Mouse (Mus musculus): ENCODE data around the gene Slc38a10.

Gene Slc38a10

DNA sequence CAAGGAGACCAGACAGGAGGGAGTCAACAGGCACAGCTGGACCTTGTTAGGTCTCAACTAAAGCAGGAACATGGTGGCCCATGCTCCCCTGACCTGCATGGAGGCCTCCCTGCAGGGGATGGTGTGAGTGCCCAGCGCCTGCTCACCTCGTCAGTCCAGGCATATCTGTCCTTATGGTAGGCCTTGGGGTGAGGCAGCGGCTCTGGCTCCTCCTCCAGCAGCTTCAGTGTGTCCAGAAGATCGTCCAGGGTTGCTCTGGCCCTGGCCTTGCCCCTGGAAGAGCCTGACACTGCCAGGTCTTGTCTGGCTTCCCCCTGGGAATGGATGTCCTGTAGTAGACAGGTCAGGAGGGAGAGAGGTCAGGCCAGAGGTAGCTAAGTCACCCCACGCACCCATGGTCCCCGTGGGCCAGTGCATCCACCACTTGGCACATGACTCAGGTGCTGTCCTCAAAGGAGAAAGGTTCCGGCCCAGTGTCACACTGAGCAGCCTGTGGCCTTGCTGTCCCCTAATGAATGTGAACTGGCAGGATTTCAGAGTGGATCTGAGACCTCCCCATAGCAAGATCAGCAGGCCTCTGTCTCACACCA lies 79.3 kb downstream of the Slc38a10 start:
- CTCF ChIA-PET: interaction anchor here in 1 of 4 experiments (1.0 to 1.3 kb wide), 2 partner anchors 12 to 38 kb away, joined by 3 to 5 read pairs; no protein-coding TSS in a partner anchor

DNA sequence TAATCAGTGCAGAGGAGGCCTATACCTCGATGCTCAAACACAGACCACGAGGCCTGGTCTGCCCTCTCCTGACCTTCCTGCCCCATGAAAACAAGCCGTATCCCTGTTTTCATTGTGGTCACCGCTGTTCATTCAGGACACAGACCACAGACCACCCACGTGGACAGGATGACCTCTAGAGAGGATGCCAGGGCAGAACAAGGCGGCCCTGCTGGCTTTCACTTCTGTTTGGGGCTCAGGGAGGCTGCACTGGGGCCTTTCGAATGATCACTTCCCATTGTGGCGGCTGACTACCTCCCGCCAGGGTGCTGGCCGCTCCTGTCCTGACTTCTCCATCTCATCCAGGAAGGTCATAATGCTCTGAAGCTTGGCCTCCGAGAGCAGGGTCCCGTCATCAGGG lies 80.1 kb downstream of the Slc38a10 start:
- CTCF ChIA-PET: interaction anchor here in 1 of 4 experiments (1.0 to 1.3 kb wide), 2 partner anchors 13 to 39 kb away, joined by 3 to 5 read pairs; no protein-coding TSS in a partner anchor
- POLR2A ChIA-PET: interaction anchor here in 1 of 4 experiments (0.7 to 1.6 kb wide), 3 partner anchors 18 to 129 kb away, joined by 3 to 5 read pairs (median 4); partner anchors contain the start of genes Baiap2, Ndufaf8 and Tepsin

More for the DNA sequence above, 79.3 kb downstream of the Slc38a10 start:
- POLR2A ChIA-PET: interaction anchor here in 1 of 4 experiments (0.5 to 2.1 kb wide), 4 partner anchors 15 to 503 kb away, joined by 3 to 7 read pairs (median 4); partner anchors contain the start of genes Cep131, Ndufaf8 and Tepsin

DNA sequence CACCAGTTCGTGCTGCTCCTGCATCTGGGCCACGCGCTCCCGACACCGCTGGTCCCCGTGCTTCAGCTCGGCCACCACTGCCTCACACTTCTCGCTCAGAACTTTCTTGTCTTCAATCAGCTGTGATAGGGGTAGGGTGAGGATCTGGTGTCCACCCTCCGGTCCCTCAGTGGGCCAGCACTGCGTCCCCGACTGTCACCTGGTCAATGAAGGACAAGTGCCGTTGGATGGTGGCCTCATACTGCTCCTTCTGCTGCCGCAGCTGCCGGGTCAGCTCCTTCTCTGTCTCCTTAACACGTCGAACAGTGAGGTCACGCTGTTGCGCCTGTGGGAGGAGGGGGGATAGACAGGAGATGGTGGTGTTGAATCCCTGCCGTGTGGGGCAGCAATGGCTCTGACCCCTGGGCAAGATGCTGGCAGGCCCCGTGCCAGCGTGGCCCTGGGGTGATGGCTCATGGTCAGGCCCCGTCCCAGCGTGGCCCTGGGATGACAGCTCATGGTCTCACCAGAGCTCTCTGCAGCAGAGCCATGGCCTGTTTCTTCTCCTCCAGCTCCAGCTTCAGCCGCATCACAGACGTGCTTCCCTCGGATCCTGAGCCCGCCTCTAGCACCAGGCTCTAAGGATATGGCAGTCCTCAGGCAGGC lies 80.7 kb downstream of the Slc38a10 start:
- ChIA-PET CTCF (interaction anchor here in 3 of 4 experiments (0.5 to 1.2 kb wide), 6 partner anchors 40 to 238 kb away, joined by 3 to 5 read pairs (median 3); no protein-coding TSS in a partner anchor), POLR2A (interaction anchor here in 2 of 4 experiments (0.6 to 1.6 kb wide), 8 partner anchors 10 to 146 kb away, joined by 3 to 5 read pairs (median 3); partner anchors contain the start of genes Baiap2 (in 1 of the 2), Ndufaf8 (in 1 of the 2) and Tepsin (in 1 of the 2))

DNA sequence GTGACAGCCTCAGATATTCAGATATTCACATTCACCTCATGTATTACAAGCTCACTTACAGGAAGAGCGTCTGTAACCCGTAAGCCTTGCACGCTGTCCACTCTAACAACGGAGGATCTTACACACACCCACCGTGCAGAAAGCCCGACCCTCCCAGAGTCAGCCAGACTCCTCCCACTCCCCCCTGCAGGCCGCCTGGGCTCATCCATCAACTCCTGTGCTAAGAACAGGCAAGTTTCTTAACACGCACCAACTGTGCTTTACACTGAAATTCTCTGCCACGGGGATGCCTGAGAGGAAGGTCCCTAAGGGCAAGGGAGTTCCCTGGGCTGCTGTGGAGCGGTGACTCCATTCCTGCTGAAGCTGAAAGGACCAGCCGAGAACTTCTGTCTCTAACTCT lies 81.9 kb downstream of the Slc38a10 start:
- CTCF ChIA-PET: interaction anchor here in 1 of 4 experiments (1.5 to 2.3 kb wide), 2 partner anchors 57 to 239 kb away, joined by 3 to 13 read pairs; no protein-coding TSS in a partner anchor
- POLR2A ChIA-PET: interaction anchor here in 2 of 4 experiments (0.7 to 1.6 kb wide), 4 partner anchors 17 to 127 kb away, joined by 3 read pairs; partner anchors contain the start of gene Baiap2 (in 1 of the 2)

DNA sequence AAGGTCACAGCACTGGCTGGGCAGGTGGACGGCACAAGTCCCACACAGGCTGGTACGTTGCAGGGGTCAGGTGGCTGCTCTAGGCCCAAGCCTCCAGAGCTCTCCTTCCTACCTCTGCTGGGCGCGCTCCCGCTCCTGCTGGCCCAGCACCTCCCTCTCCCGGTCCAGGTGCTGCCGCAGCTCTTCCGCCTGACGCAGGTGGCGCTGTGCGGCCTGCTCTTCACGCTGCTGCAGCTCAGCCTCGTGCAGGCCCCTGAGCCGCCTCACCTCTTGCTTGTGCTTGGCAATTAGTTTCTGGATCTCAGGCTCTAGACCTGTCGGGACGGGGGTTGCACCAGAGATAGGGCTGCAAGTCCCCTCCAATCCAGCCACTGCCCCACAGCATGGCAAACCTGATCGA lies 83.3 kb downstream of the Slc38a10 start:
- CTCF ChIA-PET: interaction anchor here (0.6 to 2.3 kb wide), 53 partner anchors 8 to 1039 kb away, joined by 3 to 13 read pairs (median 4); partner anchors contain the start of genes Cep131 (in 3 of the 4), Bahcc1 (in 1 of the 4), Ndufaf8 (in 1 of the 4) and Tepsin (in 1 of the 4)
- POLR2A ChIA-PET: interaction anchor here in 3 of 4 experiments (0.6 to 1.8 kb wide), 14 partner anchors 9 to 1061 kb away, joined by 3 to 6 read pairs (median 4); partner anchors contain the start of genes Baiap2 (in 2 of the 3), Cep131 (in 1 of the 3), Ndufaf8 (in 1 of the 3) and Slc38a10 (in 1 of the 3)

DNA sequence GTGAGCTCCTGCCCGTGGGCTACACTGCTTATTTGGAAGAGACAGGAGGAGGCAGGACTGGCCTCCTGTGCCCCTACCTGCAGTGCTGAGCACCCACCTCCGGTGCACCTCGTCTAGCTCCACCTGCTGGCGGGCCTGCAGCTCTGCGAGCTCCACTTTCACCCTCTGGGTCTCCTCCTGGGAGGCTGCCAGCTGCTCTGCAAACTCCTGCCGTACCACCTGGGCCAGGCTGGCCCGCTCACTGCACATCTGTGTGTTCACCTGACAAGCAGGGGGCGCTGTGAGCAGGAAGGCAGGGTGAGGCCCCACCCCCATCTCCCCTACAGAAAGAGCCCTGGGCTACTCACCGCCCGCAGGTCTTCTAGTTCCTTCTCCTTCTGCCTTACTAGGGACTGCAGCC lies 85.9 kb downstream of the Slc38a10 start:
- POLR2A ChIA-PET: interaction anchor here in 3 of 4 experiments (0.5 to 2.1 kb wide), 35 partner anchors 9 to 251 kb away, joined by 3 to 11 read pairs (median 4); partner anchors contain the start of genes Baiap2 (in 3 of the 3), Aatk (in 2 of the 3), Cep131 (in 2 of the 3) and Ndufaf8 (in 1 of the 3)
- CTCF ChIA-PET: interaction anchor here (0.5 to 3.0 kb wide), 108 partner anchors 8 to 1439 kb away, joined by 3 to 37 read pairs (median 4); partner anchors contain the start of genes Aatk (in 3 of the 4), Cep131 (in 2 of the 4), Baiap2 (in 1 of the 4) and Endov (in 1 of the 4)

DNA sequence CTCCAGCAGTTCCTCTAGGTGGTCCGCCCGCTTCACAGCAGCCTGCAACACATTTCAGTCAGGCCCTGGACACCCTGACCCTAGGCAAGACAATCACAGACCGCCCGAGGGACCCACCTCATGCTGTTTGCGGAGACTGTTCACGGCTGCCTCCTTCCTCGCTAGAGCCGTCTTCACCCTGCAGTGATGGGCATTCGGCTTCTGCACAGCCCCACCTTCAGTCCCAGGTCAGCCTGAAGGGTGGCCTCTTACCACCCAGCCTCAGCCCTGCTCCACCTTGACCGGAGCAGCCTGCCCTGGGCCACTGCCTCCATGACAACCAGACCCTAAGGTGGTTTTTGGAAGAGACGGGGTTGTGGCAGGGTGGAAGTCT lies 86.5 kb downstream of the Slc38a10 start:
- ChIA-PET CTCF (interaction anchor here (0.5 to 3.0 kb wide), 93 partner anchors 8 to 813 kb away, joined by 3 to 37 read pairs (median 4); partner anchors contain the start of genes Aatk (in 3 of the 4), Cep131 (in 2 of the 4), Baiap2 (in 1 of the 4) and Endov (in 1 of the 4)), POLR2A (interaction anchor here in 3 of 4 experiments (0.5 to 2.1 kb wide), 26 partner anchors 10 to 251 kb away, joined by 3 to 11 read pairs (median 4); partner anchors contain the start of genes Aatk (in 2 of the 3), Baiap2 (in 2 of the 3), Cep131 (in 1 of the 3) and Slc38a10 (in 1 of the 3))

DNA sequence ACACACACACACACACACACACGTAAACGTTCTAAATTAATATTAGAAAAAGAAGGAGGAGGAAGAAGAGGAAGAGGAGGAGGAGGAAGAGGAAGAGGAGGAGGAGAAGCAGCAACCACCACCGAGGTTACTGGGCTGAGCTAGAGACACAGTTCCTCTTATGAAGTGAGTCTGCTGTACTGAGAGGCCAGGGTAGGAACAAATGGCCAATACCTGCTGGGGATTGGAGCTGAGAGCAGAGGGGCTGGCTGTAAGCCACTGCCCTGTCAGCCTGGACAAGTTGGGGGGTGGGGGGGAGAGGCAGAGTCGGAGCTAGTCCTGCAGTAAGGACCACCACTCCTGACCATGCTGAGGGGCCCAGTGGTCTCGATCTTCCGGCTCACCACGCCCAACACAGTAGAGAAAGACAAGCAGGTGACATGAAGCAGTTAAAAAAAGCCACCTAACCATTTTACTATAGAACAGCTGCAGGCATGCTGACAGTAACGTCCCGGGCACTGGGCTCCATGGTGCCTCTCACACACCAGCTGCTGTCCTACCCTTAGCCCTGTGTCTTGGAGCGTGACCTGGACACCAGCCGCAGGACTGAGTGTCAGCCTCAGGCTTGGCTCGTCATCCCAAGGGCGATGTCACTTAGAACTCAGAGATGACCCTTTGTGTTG lies 87.0 kb downstream of the Slc38a10 start:
- CTCF ChIA-PET: interaction anchor here in 2 of 4 experiments (0.6 to 3.0 kb wide), 5 partner anchors 15 to 296 kb away, joined by 3 to 28 read pairs (median 20); partner anchors contain the start of gene Aatk (in 1 of the 2)
- POLR2A ChIA-PET: interaction anchor here in 3 of 4 experiments (0.7 to 1.3 kb wide), 3 partner anchors 22 to 417 kb away, joined by 3 to 4 read pairs (median 3); partner anchors contain the start of gene Cep131 (in 1 of the 3)

DNA sequence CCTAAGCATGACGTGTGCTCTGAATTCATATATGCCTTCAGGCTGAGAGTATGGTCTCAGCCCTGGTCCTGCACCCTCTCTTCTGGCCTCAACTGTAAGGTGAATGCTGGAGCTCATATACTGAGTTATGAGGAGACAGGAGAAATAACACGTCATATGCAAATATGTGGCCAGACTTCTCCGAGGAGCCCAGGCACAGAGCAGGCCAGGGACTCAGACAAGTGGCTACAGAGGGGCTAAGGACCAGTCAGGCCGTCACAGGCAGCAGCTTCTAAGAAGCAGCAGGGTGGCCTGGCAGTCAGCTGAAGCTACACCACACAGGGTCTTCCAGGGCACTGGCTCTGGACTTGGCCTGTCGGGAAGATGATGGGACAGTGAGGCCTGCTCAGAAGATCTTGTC lies 87.8 kb downstream of the Slc38a10 start:
- ChIA-PET POLR2A (interaction anchor here in 1 of 4 experiments (1.7 kb wide), 1 partner anchor 14 kb away, joined by 4 read pairs; no protein-coding TSS in a partner anchor), CTCF (interaction anchor here in 1 of 4 experiments (0.6 to 2.9 kb wide), 2 partner anchors 30 to 68 kb away, joined by 7 to 20 read pairs; no protein-coding TSS in a partner anchor)

DNA sequence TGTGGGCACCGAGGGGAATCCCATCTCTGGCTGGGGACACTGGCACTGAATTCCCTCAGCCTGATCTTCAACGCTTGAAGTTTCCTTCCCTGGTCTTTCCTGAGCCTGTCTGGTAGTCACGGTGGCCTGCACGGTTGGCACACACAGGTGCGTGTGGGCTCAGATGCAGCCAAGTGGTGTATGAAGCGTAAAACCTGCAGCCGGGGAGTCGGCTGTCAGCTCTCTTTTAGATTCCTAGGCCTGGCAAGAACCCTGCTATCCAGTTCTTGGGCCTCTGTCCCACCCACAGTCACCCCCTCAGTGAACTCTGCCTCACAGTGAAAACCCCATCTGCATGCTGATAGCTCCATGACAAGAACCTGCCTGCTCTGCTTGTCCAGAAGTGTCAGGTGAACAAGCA lies 90.5 kb downstream of the Slc38a10 start:
- POLR2A ChIA-PET: interaction anchor here in 3 of 4 experiments (0.5 to 1.3 kb wide), 8 partner anchors 10 to 119 kb away, joined by 3 to 4 read pairs (median 4); partner anchors contain the start of gene Baiap2 (in 2 of the 3)
- CTCF ChIA-PET: interaction anchor here in 1 of 4 experiments (0.5 to 0.8 kb wide), 2 partner anchors 49 to 246 kb away, joined by 3 read pairs; no protein-coding TSS in a partner anchor

DNA sequence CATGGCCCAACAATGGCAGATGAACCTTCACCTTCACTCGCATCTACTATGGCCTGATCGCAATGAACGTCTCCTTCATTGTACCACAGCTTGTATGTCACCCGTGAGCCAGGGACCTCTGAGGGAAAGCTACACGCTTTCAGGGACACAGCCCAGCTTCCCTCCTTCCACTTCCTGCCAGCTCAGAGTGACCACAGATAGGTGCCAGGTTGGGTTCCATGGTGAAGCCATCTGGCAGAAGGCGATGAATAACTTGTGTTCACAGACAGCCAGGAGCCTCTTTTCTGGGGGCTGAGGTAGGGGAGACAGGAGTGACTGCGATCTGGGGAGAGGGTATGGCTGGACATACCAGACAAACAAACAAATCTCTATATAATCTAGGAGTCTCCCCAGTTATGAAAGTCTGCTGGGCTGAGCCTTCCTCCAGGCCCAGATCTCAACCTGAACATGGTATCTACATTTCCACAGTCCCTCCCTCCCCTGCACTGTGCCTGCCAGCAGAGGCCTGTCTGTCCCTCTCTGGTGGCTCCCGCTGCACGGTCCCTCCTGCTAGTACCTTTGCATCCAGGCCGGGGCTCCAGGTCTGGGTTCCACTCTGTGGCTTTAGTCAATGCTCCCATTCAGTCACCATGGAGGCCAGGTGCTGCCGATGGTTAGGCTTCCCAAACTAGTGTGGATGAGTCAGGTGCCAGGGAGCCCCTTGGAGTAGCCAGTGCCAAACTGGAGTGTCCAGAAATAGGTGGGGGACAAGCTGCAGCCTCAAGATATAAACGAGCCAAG lies 95.0 kb downstream of the Slc38a10 start:
- POLR2A ChIA-PET: no interaction called here

More for the DNA sequence above, 95.0 kb downstream of the Slc38a10 start:
- CTCF ChIA-PET: interaction anchor here in 2 of 4 experiments (0.9 to 2.3 kb wide), 2 partner anchors 9 to 11 kb away, joined by 3 to 11 read pairs; no protein-coding TSS in a partner anchor
